Mouse (Mus musculus) hindbrain, postnatal 0 days (tissue): ENCODE measurements at regions not wholly inside any gene's neighbourhood (a gene's known extent, or its start where the extent isn't known, plus 50 kb on each side); places are given as distances from the start of the nearest gene placed in this dataset.

Source experiments
- ATAC-seq: fragments of 200-750 bp; cut with Nextera tagmentation; 2 replicates; pipeline ENCODE4 v1.8.0; 2017; ENCODE audit warnings: mild to moderate bottlenecking, moderate TSS enrichment, moderate library complexity
- DNase-seq: peaks from one replicate; pipeline ENCODE4 v3.0.0-alpha.2; 2015; ENCODE audit warnings: low spot score
- H3K27ac ChIP-seq: fragments of 300-500 bp; sonication (generic); 2 replicates; pipeline ENCODE4 v1.5.1; 2014; ENCODE audit warnings: mild to moderate bottlenecking
- H3K27me3 ChIP-seq: fragments of 300-500 bp; sonication (generic); 2 replicates; pipeline ENCODE4 v1.6.1; 2014; ENCODE audit warnings: low read length, mixed read lengths; ENCODE audit not compliant: insufficient read depth
- H3K36me3 ChIP-seq: fragments of 300-500 bp; sonication (generic); 2 replicates; pipeline ENCODE4 v1.6.1; 2014; ENCODE audit warnings: low read length, mixed read lengths; ENCODE audit not compliant: insufficient read depth
- H3K4me1 ChIP-seq: fragments of 300-500 bp; sonication (generic); 2 replicates; pipeline ENCODE4 v1.6.1; 2014; ENCODE audit warnings: antibody characterized with exemption, low read length, mixed read lengths; ENCODE audit not compliant: insufficient read depth
- H3K4me2 ChIP-seq: fragments of 300-500 bp; sonication (generic); 2 replicates; pipeline ENCODE4 v1.6.1; 2014; ENCODE audit warnings: low read depth, mild to moderate bottlenecking, low read length, moderate library complexity, mixed read lengths
- H3K4me3 ChIP-seq: fragments of 300-500 bp; sonication (generic); 2 replicates; pipeline ENCODE4 v1.5.1; 2014; ENCODE audit warnings: low read length
- H3K9ac ChIP-seq: fragments of 300-500 bp; sonication (generic); replicated peaks from 2 replicates; pipeline ENCODE4 v1.6.1; 2014; ENCODE audit warnings: mild to moderate bottlenecking, low read length, moderate library complexity, mixed read lengths
- H3K9me3 ChIP-seq: fragments of 300-500 bp; sonication (generic); 2 replicates; pipeline ENCODE4 v1.6.1; 2016; ENCODE audit warnings: low read length, mixed read lengths
- CTCF ChIP-seq: IDR thresholded peaks from 2 replicates; pipeline ENCODE4 v1.5.1; 2016; ENCODE audit warnings: antibody characterized with exemption, control low read depth, low read depth
- whole genome bisulfite sequencing: fragments of 180-500 bp; shearing (Covaris S2); extraction: QIAGEN DNeasy Blood & Tissue Kit; methylation state at CpG from one replicate; pipeline ENCODE4 v1.1.7; 2014; 5-methylcytosine and 5-hydroxymethylcytosine counted together

DNA sequence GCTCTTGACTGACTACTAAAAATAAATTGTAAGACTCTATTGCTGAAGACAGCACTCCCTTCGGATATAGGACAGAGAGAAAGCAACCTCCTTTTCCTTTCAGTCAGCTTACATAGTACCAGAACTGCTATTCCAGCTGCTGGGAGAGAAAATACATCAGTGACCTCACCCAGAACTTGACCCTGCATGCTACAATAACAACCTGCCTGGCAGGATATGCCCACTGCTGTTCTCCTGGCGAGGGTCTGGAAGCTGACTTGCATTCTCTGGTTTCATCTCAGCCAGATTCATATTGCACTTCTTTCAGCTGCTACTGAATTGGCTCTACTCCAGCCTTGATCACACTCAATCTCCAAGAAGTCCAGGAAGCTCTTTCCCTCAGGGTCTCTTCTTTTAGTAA, 179.1 kb upstream of the Itga4 start:
- Histone ChIP-seq H3K9ac (no peak overlapping the region), H3K4me2 (no peak overlapping the region), H3K27me3 (no peaks in the 10 kb centered on the region), H3K4me3 (no peak overlapping the region), H3K27ac (no peak overlapping the region), H3K9me3 (no peaks in the 10 kb centered on the region), H3K36me3 (no peaks in the 10 kb centered on the region), H3K4me1 (no peaks in the 10 kb centered on the region)
- ATAC-seq (no peak), DNase-seq (no peak)
- TF ChIP-seq CTCF = no peak
- 56% methylated on average over 2 of the region's 2 CpGs for WGBS

DNA sequence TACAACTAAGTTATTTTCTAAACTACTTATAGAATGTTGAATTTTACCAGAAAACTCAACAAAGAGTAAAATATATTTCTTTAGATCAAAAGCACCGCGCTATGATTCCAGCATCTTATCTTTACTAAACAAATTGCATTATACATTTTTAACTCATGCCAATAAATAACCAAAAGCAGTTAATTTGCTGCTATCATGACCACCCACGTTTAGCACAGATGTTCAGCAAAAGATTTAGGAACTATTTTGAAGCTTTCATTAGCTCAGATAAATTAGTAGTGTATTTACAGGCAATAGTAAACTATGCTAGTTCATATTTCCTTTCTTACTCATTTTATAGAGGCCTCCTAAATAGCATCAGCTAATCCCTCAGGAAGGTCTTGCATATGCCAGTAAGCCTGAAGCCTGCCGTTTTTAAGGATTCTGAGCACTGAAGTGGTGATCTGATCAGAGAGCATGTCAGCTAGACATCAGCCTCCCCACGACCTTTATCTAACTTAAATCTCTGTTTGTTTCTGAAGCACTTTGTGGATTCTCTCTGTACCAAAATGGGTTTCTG, 176.3 kb upstream of the Itga4 start:
- Histone ChIP-seq H3K9me3 (no peaks in the 10 kb centered on the region), H3K4me3 (no peak overlapping the region), H3K27ac (no peak overlapping the region), H3K36me3 (no peaks in the 10 kb centered on the region), H3K4me1 (no peaks in the 10 kb centered on the region), H3K27me3 (no peaks in the 10 kb centered on the region), H3K4me2 (no peak overlapping the region), H3K9ac (no peak overlapping the region)
- WGBS = 75% methylated on average over 5 of the region's 5 CpGs
- no peak for TF ChIP-seq CTCF
- ATAC-seq (no peak), DNase-seq (no peak)

DNA sequence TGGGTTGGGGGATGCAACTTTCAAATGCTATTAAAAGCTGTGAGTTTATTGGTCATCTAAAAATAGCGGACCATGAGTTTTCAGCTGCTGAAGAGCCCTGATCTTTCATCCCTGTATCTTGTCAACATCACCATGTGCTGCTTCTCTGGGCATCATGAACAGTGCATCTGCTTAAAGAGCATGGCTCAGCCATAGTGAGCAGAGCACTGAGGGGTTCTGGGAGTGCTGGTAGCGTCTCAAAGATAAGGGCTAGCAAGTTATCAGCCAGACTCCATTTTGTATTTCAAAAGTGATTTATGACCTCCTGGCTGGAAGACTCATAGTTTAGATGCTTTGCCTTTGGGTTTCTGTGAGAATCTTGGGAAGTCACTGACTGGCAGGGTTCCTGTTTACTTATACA, 173.5 kb upstream of the Itga4 start:
- no peaks in the 10 kb centered on the region for H3K36me3 ChIP-seq
- WGBS = 83% methylated on average over 2 of the region's 2 CpGs
- DNase-seq (no peak), ATAC-seq (no peak)
- H3K4me1 ChIP-seq = no peaks in the 10 kb centered on the region
- H3K4me2 ChIP-seq = no peak overlapping the region
- no peak overlapping the region for H3K27ac ChIP-seq
- no peaks in the 10 kb centered on the region for H3K9me3 ChIP-seq
- H3K9ac ChIP-seq = no peak overlapping the region
- H3K4me3 ChIP-seq = no peak overlapping the region
- TF ChIP-seq CTCF = no peak
- no peaks in the 10 kb centered on the region for H3K27me3 ChIP-seq

DNA sequence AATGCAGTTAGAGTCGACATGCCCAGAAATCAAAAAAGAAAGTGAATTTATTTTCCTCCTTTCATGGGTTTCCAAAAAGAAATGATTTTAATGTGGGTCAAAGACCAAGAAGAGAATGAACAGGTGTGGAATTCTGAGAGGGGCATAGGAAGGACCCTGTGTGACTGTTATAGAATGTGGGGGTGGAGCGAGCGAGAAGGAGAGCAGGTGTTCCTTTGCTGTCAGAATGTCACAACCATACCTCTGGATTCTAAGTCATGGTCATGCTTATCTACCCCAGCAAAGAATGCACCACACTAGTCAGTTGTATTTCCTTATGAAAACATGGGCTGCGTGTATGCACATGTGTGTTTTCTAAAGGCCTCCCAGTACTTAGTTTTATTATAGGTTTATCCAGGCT, 168.9 kb upstream of the Itga4 start:
- ATAC-seq (no peak), DNase-seq (no peak)
- WGBS = 98% methylated on average over 4 of the region's 4 CpGs
- H3K9ac ChIP-seq = no peak overlapping the region
- no peak for TF ChIP-seq CTCF
- no peaks in the 10 kb centered on the region for H3K36me3 ChIP-seq
- no peaks in the 10 kb centered on the region for H3K9me3 ChIP-seq
- H3K4me1 ChIP-seq = no peaks in the 10 kb centered on the region
- H3K27me3 ChIP-seq = no peaks in the 10 kb centered on the region
- no peak overlapping the region for H3K4me2 ChIP-seq
- H3K4me3 ChIP-seq = no peak overlapping the region
- H3K27ac ChIP-seq = no peak overlapping the region

DNA sequence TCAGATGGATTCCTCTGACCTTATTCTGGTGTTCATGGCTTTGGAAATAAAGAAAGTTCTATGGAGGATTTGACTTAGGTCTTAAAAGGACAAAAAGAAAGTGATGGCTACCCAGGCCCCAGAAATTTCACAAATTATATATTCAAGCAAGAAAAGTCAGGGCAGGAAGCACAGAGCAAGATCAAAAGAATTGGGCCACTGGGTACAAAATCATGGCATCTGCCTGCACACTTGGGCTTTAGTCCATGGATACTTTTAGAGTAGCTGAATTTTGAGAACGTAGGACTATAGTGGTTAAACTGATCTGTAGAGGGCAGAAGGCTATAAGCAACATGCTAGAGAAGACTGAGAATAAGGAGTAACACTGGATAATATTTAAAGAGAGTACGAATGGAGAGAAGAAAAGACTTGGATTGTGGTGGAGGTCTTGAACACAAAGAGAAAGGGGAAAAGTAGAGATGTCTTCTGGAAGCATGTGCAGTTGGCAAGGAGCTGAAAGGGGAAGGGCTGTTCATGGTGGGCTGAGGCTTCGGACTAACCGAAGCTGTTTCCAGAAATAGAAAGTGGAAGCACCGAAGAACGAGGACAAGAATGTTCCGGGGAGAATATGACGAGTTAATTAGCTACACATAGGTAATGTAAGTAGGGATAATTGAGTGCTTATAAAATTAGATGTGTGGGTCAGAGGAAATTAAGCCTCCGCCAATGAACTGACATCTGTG, 168.2 kb upstream of the Itga4 start:
- no peak overlapping the region for H3K9ac ChIP-seq
- H3K27ac ChIP-seq = no peak overlapping the region
- no peak overlapping the region for H3K4me3 ChIP-seq
- H3K4me1 ChIP-seq = no peaks in the 10 kb centered on the region
- peak overlapping the region; percentile 16 for H3K4me2 ChIP-seq
- H3K9me3 ChIP-seq = no peaks in the 10 kb centered on the region
- no peaks in the 10 kb centered on the region for H3K36me3 ChIP-seq
- ATAC-seq = 0 out of 2 replicates have a peak, but pooled peaks have one; percentile 27
- H3K27me3 ChIP-seq = no peaks in the 10 kb centered on the region
- TF ChIP-seq CTCF = no peak
- peak; percentile 8 for DNase-seq
- WGBS = 57% methylated on average over 9 of the region's 9 CpGs

DNA sequence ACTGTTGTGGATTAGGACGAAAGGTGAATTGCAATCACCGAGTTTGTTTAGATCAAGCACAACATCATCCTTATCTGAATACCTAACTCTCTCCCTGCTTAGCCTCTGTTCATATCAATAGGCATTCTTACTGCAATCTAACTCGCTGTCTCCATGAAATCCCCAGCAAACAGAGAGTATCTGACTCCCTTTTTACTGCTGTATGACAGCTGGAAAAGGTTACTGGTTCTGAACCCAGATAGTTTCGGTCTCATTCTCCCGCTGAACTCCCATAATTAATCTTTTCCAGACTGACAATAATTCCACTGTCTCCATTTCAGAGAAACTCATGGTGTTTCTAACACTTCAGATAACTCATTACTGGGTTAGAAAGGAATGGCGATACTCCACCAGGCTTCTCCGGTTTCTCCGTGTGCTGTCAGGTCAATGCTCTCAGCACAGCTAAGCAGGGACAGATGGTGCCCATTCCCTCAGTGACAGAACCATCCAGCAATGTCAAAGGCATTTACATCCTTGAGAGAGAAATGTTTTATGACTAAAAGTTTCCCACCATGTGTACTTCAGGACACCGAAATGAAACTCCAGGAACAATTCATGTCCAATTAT, 167.5 kb upstream of the Itga4 start:
- DNase-seq (peak; percentile 48), ATAC-seq (no peak)
- H3K4me2 ChIP-seq = peak overlapping the region; percentile 16
- 57% methylated on average over 9 of the region's 9 CpGs for WGBS
- H3K27ac ChIP-seq = no peak overlapping the region
- no peaks in the 10 kb centered on the region for H3K4me1 ChIP-seq
- no peak for TF ChIP-seq CTCF
- no peaks in the 10 kb centered on the region for H3K27me3 ChIP-seq
- no peak overlapping the region for H3K9ac ChIP-seq
- H3K9me3 ChIP-seq = no peaks in the 10 kb centered on the region
- H3K36me3 ChIP-seq = no peaks in the 10 kb centered on the region
- H3K4me3 ChIP-seq = no peak overlapping the region

DNA sequence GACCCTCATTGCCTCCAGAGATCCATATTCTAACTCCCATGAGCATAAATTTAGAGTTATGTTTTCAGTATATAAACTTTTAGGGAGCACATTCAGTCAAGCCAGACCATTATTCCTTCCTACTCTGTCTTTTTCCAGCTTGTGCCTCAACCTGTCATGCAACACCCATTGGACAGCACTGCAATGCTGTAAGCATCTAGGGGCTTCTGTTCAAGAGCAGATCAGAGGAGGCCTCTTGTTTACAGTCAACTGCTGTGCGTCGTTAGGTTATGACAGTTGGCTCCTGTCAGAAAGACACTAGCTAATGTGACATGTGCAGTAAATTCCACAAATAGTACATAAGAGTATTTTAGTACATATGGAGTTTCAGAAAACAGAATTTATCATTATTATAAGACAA, 165.0 kb upstream of the Itga4 start:
- WGBS = 90% methylated on average over 2 of the region's 2 CpGs
- ATAC-seq = no peak
- no peak overlapping the region for H3K9ac ChIP-seq
- no peaks in the 10 kb centered on the region for H3K9me3 ChIP-seq
- H3K4me1 ChIP-seq = no peaks in the 10 kb centered on the region
- DNase-seq = no peak
- no peaks in the 10 kb centered on the region for H3K27me3 ChIP-seq
- H3K4me2 ChIP-seq = no peak overlapping the region
- no peaks in the 10 kb centered on the region for H3K36me3 ChIP-seq
- H3K27ac ChIP-seq = no peak overlapping the region
- H3K4me3 ChIP-seq = no peak overlapping the region
- no peak for TF ChIP-seq CTCF
